Mouse (Mus musculus) urinary bladder, postnatal 4 days (tissue): Measurements from ENCODE around the gene Zfp68.
A peak's percentile ranks its signal among the peaks of the same experiment; 100 is the strongest.
"Not testable (repeated sequence)": the region's sequence is repeated elsewhere in the genome, so short reads cannot be mapped to it uniquely, and the experiment has no call there.

Source experiments
- DNase-seq, 2 experiments: peaks; one replicate each; pipeline ENCODE4 v3.0.0; 2021 to 2022; ENCODE audit warnings: low spot score in 2 of 2

Zfp68 gene

DNA sequence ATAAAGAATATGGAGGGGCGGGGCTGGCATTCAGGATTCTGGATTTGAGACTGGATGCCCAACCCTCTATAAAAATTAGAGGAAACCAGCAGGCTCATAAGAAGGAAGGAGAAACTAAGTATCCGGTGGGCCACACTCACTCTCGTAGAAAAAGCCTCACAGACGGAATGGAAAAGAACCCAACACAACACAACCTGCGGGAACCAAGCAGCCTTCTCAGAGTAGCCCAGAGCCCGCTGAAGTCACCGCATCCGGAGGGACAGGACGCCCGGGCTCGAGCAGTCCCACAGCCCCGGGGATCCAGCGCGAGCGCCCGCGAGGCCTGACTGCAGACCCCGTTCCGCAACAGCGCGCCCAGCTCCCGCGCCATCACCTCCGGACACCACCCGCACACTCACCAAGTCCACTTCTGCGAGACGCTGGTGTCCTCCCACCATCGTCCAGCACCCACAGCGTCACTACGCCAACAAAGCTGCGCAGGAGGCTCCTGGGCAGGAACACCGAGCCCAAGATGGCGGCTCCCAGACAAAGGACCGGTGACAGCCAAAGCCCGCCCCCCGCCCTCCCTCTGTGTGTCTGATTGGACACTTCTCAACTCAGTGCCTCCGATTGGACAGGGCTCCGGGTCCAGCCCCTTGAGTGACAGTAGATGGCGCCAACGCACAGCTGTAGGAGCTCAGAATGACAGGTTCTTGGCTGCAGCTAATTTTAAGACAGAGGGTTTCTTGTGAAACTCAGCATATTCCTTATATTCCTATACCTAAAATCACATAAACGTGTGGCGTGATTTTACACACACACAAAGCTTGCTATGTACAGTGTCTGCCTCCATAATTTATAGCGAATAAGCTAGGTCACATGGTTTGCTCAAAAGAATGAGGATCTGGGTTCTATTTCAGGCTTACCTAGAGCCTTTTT lies at the start of gene Zfp68:
Gene Zfp68, minus strand, starts transcription at position 551 of the 918 bp plus-strand sequence.
- peak; percentile 89 to 95 for DNase-seq

GRCm38 (mm10) chr5:138658922-138659321 lies 39.4 kb upstream of the Zfp68 start:
- DNase-seq = no peak

DNA sequence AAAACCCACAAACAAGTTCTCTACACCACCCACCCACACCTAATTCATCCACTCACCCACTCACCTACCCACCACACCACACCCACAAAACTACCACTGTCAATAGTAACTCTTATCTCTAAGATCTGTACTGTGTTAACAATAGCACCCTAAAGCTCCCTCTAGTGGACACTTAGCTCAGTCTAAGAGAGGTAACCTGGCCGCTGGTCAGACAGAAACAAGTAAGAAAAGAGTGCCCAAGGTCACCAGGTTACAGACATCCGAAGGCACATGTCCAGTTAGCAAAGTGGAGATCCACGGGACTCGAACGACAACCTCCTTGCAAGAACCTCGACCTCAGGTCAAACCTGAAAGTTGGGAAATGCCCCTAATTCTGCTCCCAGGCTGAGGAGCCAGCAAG lies 38.3 kb upstream of the Zfp68 start:
- DNase-seq = no peak

- DNase-seq = no peak
Observed at GRCm38 (mm10) chr5:138657407-138657806, 37.8 kb upstream of the Zfp68 start.

- no peak for DNase-seq
Observed at GRCm38 (mm10) chr5:138656477-138657156, 37.1 kb upstream of the Zfp68 start.

DNA sequence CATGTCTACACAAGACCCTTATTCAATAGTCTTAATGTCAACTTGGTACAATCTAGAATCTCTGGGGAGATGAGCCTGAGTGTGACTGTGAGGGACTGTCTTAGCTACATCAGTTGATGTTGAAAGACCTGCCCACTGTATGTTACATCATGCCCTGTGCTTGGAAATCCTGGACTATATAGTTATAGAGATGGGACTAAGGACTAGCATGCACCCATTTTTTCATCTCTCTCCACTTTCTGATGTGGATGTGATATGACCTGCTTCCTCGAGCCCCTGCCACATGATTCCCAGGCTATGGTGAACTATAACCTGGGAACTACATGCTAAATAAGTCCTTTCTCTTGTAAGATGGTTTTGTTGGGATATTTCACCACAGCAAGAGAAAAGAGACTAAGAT lies 33.4 kb upstream of the Zfp68 start:
- no peak for DNase-seq

GRCm38 (mm10) chr5:138641761-138642160 lies 22.2 kb upstream of the Zfp68 start:
- DNase-seq = no peak

DNA sequence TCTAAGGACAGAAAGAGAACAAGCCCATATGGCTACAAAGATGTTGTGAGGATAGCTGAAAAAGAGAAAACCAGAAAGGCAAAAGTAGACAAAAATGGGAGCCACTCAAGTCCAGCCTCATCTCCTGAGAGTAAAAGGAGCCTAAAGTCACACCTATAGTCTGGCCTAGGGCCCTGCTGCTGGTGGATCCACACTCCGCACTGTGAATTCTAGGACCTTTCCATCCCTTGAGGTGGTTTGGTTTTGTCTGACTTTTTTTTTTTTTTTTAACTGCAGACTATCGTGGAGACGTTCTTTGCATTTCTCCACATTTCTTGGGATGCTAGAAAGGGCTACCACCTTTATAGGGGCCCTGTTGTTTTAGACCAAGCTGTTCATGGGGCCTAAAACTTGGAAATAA lies 21.5 kb upstream of the Zfp68 start:
- DNase-seq = no peak

DNA sequence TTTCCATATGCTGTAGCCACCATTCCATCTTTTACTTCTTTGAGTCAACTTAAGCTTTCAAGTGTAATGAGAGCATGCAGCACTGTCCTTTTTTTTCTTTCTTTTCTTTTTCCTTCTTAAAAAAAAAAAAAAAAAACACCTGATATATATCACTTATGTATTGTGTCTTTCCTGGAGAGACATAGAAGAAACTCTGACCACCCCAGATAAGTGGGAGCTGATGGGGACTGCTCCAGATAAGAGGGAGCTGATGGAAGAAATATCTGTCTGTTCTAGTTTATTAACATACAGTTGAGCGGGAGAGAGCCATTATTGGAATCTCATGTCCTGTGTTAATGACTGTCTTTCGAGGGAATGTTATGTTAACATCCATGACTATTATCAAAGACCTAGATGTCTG lies 16.9 kb upstream of the Zfp68 start:
- DNase-seq = no peak

DNA sequence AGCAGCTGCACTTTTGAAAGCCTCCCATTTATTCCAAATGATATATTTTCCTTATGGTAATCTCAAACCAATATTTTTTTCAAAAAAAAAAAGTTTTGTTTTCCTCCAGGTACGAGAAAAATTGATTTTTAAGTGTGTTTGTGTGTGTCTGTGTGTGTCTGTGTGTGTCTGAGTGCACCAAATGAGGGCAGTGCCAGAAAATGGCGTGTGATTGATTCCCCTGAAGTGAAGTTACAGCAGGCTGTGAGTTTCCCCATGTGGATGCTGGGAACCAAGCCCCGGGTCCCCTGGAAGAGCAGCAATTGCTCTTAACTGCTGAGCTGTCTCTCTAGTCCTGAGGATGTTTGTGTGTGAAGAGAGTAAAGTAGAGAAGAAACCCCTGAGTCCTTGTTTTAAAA lies 3.9 kb upstream of the Zfp68 start:
- DNase-seq = no peak

DNA sequence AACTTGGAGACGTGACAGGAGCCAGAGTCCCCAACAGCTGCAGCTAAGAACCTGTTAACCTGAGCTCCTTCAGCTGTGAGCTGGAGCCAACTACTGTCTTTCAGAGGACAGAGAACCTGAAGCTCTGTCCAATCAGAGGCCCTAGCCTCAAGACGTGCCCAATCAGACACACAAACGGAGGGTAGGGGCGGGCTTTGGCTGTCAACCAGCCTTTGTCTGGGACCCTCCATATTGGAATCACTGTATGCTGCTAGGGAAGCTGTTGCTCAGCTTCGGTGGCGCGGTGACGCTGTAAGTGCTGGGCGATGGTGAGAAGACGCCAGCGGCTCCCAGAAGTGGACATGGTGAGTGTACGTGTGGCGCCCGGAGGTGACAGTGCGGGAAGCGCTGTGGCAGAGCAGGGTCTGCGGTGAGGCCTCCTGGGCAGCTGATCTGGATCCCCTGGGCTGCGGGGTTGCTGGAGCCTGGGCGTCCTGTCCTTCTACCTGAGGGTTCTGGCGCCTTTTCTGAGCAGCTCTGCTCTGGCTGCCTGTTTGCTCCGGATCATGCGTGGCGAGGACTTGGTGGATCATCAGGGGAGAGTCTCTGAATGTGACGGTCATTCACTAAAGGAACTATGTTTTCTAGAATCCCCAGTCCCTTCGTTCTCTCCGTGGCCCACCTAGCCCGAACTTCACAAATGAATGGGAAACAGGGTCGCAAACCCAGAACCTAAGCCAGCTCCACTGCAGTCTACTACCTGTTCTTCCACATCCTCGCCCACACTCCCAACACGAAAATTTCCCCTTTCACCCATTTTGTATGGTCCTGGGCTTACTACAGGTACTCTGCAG lies 3.3 kb upstream of the Zfp68 start, which contains the start of gene A430033K04Rik:
Gene A430033K04Rik, plus strand, starts transcription at position 215 of the 833 bp plus-strand sequence.
- DNase-seq = peak; percentile 90 to 94

- DNase-seq = no peak
Observed at GRCm38 (mm10) chr5:138620836-138621235, 1.3 kb upstream of the Zfp68 start.

DNA sequence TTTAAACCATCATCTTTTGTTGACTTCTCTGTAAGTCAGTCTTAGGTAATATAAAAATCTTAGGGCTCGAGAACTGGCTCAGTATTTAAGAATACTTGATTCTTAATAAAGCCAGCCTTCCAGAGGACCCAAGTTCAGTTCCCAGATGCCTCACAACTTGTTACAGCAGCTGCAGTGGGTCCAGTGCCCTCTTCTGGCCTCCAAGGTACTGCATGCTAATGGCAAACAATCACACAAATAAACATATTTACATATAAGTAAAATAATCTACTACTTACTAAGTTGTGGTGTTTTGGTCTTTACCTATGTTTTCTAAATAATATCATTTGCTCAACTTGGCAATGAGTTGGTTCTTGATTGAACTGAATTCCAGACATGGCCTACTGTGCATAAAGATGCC lies 1.2 kb downstream of the Zfp68 start:
- no peak for DNase-seq

DNA sequence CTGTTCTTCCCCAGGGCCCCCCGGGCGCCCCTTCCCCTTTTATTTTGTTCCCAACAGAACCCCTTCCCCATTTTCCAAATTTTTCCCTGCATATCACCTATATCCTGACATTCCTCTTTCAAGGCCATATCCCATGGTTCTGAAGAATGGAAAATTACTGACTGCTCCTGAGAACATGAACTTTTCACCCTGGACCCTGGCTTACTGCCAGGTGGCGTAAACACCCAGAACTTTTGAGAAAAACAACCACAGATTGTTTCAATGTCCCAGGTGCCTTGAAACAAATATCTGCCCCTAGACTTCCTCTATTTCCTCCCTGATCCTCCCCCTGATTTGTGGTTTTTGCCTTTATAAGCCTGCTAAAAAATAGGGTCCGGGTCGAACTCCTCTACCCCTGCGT lies 32.2 kb downstream of the Zfp68 start:
- DNase-seq = no peak

GRCm38 (mm10) chr5:138571623-138572022 lies 47.9 kb downstream of the Zfp68 start:
- DNase-seq = no peak

- not testable (repeated sequence) for DNase-seq
Observed at GRCm38 (mm10) chr5:138564612-138565011, 54.9 kb downstream of the Zfp68 start, which contains the start of gene 1700123K08Rik. Gene 1700123K08Rik, minus strand, starts transcription at chr5:138564712.
